Mouse (Mus musculus) kidney, adult 8-10 months (tissue): Measurements from ENCODE around the gene Lman1l.

Source experiments
- DNase-seq, 2 experiments: peaks; one replicate each; pipeline ENCODE4 v3.0.0; 2022

Lman1l gene

DNA sequence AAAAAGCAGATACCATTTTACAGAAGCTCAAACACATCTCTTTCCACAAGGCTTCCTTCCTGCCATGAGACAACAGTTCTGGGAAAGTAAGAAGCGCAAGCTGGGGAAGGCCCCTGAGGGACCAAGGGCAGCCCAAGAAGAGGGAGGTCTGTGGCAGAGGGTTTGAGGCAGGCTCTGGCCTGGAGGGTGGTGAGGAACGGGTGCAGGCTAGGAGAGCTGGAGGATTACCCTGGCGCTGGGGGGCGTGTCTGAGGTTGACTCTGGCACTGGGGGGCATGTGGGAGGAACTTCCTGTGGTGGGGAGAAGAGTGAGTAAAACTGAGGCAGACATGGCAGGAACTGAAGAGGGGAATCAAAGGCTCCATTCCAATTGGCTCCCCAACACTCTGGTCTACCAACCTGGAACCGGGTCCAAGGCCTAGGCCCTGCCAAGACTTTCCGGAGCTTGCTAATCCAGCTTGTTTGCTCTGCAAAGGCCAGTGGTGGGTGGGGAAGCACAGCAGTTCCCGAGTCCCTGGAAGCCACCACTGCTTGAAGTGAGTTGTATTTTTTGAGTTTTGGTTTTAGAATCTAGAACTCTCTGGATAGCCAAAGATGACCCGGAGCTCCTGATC, 2.9 kb downstream of the Lman1l start:
- no peak for DNase-seq

GRCm38 (mm10) chr9:57614786-57615185, 5.8 kb downstream of the Lman1l start:
- DNase-seq: no peak

DNA sequence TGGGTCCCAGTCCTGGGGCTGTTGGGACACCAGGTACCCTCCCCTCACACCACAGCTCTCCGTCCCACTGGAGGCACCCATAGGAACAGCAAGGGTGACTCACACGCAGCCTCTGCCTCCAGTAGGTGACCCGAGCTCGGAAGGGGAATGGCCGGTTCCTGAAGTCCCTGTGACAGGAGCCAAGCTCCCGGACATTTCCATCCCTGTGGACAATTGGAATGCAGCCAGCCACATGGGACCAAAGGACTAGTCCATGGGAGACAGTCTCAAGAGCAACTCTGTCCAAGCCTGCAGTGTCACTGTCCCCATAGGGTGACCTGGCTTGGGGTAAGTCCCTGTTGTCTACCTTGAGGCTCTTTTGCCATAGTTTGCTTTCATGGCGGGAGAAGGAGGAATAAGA, 6.6 kb downstream of the Lman1l start:
- no peak for DNase-seq

DNA sequence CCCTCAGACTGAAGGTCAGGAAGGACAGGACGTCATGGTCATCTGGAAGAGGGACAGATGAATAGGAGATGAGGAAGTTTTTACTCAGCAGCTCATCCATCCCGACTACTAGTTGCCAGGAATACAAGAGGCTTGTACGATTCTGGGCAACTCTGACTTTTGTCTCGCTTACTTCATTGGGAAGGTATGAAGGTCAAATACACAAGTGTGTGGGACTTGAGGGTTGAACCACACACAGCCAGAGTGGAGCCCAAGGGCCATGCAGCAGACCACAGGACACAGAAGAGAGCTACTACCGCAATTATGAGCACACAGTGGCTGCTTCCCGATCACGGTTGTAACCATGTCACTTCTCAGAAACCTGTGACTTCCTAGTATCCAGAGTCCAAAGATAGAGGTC, 8.0 kb downstream of the Lman1l start:
- no peak for DNase-seq

GRCm38 (mm10) chr9:57610359-57610826, 10.2 kb downstream of the Lman1l start:
- no peak for DNase-seq

DNA sequence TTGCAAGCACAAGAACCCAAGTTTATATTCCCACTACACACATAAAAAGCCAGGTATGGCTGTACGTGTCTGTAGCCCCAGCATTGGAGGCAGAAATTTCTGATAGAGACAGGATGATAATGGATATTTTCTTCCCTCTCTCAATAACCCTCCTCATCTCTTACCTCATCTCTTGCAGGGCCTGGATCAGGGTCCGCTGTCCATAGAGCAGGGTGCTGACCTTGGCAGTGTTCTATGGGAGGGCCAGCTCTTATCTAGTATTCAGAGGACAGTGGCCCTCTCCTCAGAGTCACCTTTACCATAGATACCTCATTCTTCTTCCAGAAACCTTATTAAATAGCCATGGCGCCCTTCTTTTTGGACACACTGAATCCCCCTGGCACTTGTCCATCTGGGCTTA, 10.8 kb downstream of the Lman1l start:
- DNase-seq: no peak

DNA sequence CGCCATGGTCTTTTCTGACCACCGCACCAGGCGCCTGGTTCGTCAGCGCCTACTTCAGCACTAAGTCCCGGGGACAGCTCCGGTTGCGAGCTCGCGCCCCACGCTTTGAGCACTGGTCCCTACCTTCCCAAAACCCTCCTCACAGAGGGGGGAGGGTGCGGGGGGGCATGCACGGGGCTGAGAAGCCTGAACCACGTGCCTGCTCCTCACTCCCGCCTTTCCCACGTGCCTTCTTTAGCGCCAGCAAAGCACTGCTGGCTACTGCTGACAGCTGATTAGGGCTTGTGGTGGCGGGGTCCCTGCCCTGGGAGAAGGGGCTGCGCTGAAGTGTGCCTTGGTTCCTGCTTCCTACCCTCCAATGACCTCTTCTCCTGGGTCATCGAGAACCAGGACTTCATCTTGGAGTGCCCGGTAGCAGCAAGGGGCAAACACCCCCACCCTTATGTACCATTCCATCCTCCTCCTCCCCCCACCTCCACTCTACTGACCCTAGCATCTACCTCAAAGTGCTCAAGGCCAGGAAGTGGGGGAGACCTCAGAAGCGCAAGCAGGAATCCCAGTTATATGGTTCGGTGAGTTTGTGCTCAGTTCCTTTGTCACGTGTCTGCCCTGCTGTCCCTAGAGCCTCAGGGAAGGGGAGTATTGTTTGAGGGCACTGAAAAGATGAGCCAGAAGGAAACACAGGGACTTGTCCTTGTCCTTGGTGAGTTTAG, 14.3 kb downstream of the Lman1l start, which contains the start of gene Cplx3:
Gene Cplx3 (minus strand): TSS at position 143 of the 713 bp plus-strand sequence.
- peak; percentile 59 to 61 for DNase-seq

- no peak for DNase-seq
Measured at GRCm38 (mm10) chr9:57605503-57605902, 15.1 kb downstream of the Lman1l start.

- DNase-seq: no peak
Measured at GRCm38 (mm10) chr9:57604875-57605274, 15.7 kb downstream of the Lman1l start.

DNA sequence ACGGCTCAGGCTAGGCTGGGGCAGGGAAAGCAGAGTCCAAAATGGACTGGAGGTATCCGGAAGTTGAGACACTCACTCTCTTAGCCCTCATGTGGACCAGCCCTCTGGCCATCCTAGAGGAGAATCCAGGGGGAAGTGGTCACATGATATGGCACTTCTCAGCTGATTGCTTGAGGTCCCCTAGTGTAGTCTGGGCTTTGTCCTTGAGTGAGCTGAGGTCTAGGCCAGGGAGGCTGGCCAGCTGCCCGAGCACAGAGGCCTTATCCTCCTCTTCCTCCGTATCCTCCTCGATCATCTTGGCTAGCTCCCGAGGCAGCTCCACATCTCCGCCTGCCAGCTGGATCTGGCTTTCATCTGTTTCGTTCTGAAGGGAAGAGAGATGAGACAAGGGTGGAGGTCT, 18.5 kb downstream of the Lman1l start:
- no peak for DNase-seq

GRCm38 (mm10) chr9:57601353-57601706, 19.2 kb downstream of the Lman1l start:
- no peak for DNase-seq

DNA sequence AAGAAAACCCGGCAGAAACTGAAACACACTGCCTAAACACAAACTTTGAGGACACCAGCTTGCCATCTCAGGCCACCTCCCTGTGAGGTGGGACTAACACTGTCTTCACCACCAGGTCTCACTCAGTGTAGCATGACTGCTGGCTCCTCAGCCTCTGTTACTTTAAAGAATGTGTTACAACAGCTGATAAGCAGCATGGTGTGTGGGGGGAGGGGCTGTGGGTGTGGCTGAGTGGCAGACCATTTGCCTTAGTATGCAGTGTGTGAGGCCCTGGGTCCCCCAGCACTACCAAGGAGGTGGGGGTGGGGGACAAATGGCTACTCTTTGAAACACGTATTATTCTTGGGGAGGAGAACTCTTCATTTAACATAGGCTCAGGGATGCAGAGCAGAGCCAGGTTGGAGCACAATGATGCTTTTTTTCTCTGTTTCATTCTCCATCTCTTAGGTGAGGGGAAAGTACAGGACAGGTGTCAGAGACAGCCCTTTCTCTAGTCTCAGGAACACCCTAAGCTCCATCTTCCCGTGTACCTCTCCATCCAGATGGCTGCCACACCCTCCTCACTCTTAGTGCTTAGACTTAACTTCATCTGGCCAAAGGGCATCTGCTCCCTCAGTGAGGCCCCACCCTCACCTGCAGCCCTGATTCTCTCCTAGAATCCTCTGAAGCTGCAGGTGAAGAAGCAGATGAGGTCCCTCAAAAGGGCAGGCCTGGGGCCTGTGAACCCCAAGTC, 19.8 kb downstream of the Lman1l start:
- DNase-seq: peak in 1 of 2 experiments; percentile 34

DNA sequence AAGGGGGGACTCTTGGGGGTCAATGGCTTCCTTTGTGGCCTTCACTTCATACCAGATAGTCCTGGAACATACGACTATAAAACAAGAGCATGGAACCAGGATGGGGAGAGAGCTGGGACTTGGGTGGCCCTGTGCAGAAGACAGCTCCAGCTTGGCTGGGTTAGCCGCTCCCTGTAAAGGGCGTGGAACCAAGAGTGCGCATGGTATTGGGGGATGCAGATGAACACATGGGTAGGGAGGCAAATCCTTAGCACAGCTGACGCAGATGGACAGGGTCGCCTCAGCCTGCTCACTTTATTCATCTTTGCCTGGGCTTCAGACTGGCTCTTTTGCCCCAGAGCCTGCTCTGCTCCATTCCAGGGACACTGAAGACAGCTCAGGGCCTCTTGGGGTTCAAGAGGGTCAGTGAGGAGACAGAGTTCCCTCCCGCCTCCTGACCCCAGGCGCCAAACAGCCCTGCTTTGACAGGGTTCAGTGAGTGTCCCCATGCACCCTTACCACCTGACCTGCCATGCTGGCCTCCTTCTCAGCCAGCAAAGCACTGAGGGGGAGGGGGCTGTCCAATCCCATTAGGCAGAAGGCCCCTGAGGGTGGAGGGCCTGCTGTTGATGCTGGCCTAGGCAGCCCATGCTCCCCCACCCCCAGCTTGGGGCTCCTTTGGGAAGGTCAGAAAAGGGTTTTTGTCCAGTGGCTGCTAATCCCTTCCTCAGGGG, 21.6 kb downstream of the Lman1l start:
- peak; percentile 48 to 75 for DNase-seq

DNA sequence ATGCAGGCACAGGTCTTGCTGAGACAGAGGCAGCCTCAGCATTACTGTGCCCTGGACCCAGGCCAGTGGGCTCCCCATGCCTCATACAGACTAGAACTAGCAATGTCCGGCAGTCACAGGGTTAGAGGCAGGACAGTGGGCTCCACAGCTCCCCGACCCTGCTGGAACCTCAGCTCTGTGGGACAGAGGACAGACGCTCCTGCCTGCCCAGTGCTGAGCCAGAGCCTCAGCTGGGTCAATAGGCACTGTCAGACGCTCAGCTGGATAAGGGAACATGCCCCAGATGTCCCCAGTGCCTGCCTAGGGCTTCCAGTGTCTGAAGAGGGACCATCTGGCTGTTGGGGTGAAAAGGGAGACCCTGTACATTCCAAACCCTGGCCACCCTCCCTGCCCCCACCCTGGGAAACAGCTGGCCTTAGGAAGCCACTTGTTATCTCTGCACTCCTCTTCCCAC, 22.6 kb downstream of the Lman1l start:
- peak in 1 of 2 experiments; percentile 39 for DNase-seq

DNA sequence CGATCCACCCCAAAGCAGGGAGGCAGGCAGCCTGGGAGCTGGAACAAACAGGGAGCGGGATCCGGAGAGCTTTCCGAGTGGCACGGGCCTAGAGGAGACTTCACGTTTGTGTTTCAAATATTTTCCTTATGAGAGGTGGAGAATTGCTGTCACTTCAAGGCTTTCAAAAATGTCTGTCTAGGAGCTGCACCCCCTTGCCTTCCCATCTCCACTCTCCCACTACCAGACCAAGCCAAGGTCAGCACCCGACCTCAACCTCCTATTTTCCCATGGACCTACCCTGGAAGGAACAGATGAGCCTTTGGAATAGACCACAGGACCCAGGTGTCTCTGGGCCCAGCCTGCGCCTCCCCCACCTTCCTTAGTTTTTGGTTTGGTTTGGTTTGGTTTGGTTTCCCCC, 23.3 kb downstream of the Lman1l start:
- DNase-seq: no peak

- DNase-seq: no peak
Measured at GRCm38 (mm10) chr9:57594174-57594509, 26.4 kb downstream of the Lman1l start.

GRCm38 (mm10) chr9:57593454-57594173, 27.0 kb downstream of the Lman1l start:
- DNase-seq: peak; percentile 78 to 82

DNA sequence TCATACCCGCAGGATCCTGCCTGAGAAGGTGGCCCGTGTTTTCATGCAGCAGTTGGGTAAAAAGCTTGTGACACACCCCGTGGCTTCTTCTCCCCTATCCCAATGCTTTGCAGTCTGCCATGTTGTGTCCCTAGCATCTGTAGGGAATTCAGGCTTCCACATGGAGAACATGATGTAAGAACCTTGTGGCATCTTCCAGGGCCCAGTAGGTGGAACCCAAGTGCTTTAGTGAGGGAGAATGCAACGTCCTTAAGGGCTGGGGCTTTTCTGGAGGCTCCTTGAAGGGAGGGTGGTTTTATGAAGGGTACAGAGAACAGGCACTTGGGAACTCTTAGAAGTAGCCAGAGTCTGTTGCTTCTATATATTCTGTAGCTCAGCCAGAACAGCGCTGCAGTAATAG, 29.8 kb downstream of the Lman1l start:
- DNase-seq: no peak

- DNase-seq: peak; percentile 80 to 83
Measured at GRCm38 (mm10) chr9:57589224-57590126, 31.1 kb downstream of the Lman1l start, which contains the start of gene Ulk3. TSS of gene Ulk3 (plus strand) at chr9:57589452.

GRCm38 (mm10) chr9:57584991-57585390, 35.6 kb downstream of the Lman1l start:
- no peak for DNase-seq

- no peak for DNase-seq
Measured at GRCm38 (mm10) chr9:57577144-57577849, 43.3 kb downstream of the Lman1l start.
